29 mouse cellular contexts compared by ENCODE assay signal in the genomic region with DNA sequence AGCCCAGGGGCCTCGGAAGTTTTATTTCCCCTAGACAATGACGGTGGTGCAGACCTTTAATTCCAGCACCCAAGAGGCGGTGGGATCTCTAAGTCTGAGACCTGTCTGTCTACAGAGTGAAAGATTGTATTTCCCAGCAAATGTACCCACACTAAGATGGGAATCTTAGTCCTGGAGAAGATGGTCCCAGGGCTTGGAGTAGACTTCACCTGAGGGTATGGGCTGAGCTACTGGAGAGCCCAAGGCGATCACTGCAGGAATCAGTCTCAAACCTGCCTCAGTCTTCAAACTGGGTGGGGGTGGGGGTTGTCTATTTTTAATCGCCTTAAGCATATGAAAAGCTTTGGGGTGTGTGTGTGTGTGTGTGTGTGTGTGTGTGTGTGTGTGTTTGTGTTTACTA. TPM values are rescaled to one million over a fixed set of nuclear protein-coding genes. Genes with fewer than 3 reads are reported as not detected.
DNase-seq lines count a peak whose midpoint lies in the region; TF ChIP-seq lines count a peak whose summit lies in the region.
"Had no signal": no experiment of that assay in that cellular context is flagged by ENCODE, and none has a peak within 500 bp of the region (broad histone marks: within the 10 kb centered on the region; RNA-seq: fewer than 3 reads in every experiment).

No protein-coding gene starts in this region.

- H3K4me1 ChIP-seq in ES-Bruce4 (ENCODE audit: control insufficient read depth, insufficient read depth, low read length) (peaks cover 5% of the 10 kb centered on the region), ES-E14 (ENCODE audit: control insufficient read depth in 2 of 2, insufficient read depth in 2 of 2, low read length in 2 of 2, poor library complexity in 1 of 2) (peaks cover 3 to 15% of the 10 kb centered on the region in 2 experiments; a peak in 1 of 4 replicates)
- H3K4me1 ChIP-seq in heart, embryonic 10.5 days: peaks cover 26% of the 10 kb centered on the region
- H3K4me1 ChIP-seq in embryonic facial prominence, embryonic 10.5 days: peaks cover 29% of the 10 kb centered on the region

- TF ChIP-seq POLR2A in ES-Bruce4 (IDR thresholded peaks at IDR 0.05; ENCODE audit: insufficient read depth, low read length): peak; percentile 8

- no peaks in the 10 kb centered on the region for H3K27me3 ChIP-seq in ES-Bruce4 (ENCODE audit: control insufficient read depth, insufficient read depth, low read length, poor library complexity, severe bottlenecking)
- H3K27me3 ChIP-seq in heart, embryonic 10.5 days (ENCODE audit: insufficient read depth, poor library complexity, severe bottlenecking): peaks cover 87% of the 10 kb centered on the region
- peaks cover 97% of the 10 kb centered on the region for H3K27me3 ChIP-seq in embryonic facial prominence, embryonic 10.5 days (replicated peaks; ENCODE audit: low read depth, poor library complexity, severe bottlenecking)

- WGBS in heart, embryonic 10.5 days: 29% methylated on average over 5 of the region's 5 CpGs
- WGBS in embryonic facial prominence, embryonic 10.5 days: 23% methylated on average over 5 of the region's 5 CpGs

- no peak for TF ChIP-seq CTCF in ES-Bruce4 (IDR thresholded peaks at IDR 0.05; ENCODE audit: low read depth, low read length)

- peak overlapping the region; percentile 77 for H3K4me3 ChIP-seq in ES-Bruce4 (ENCODE audit: low read depth, low read length)
- H3K4me3 ChIP-seq in ES-E14 (ENCODE audit: insufficient read depth in 1 of 2, low read depth in 1 of 2, low read length in 2 of 2, poor library complexity in 1 of 2, severe bottlenecking in 1 of 2): peak overlapping the region; percentile 85 to 93
- H3K4me3 ChIP-seq in heart, embryonic 10.5 days: no peak overlapping the region
- no peak overlapping the region for H3K4me3 ChIP-seq in embryonic facial prominence, embryonic 10.5 days
- H3K4me3 ChIP-seq: embryonic facial prominence, embryonic 12.5 days; forebrain, embryonic 13.5 days; forebrain, embryonic 15.5 days had no signal

- peak overlapping the region; percentile 77 for H3K9ac ChIP-seq in ES-Bruce4 (ENCODE audit: low read depth, poor library complexity, severe bottlenecking)
- H3K9ac ChIP-seq in ES-E14 (ENCODE audit: insufficient read depth, low read depth, low read length, poor library complexity, severe bottlenecking): peak overlapping the region; percentile 75
- H3K9ac ChIP-seq: embryonic facial prominence, embryonic 12.5 days; forebrain, embryonic 13.5 days; forebrain, embryonic 15.5 days; forebrain, postnatal 0 days had no signal

- DNase-seq in retina, adult 2 months (ENCODE audit: low read depth, low spot score): peak; percentile 41
- no peak for DNase-seq in retina, embryonic 14.5 days (ENCODE audit: low spot score)
- no peak for DNase-seq in ES-E14 (ENCODE audit: low read depth, low spot score)
- DNase-seq in ZHBTc4 (ENCODE audit: low read depth, low spot score): peak; percentile 57
- no peak for DNase-seq in gastrocnemius, postnatal 4 days (ENCODE audit: low spot score in 2 of 2)
- DNase-seq in heart, embryonic 10.5 days (ENCODE audit: low spot score): no peak
- no peak for DNase-seq in embryonic facial prominence, embryonic 10.5 days (ENCODE audit: low spot score)
- DNase-seq: adrenal gland, adult 2 months; adrenal gland, postnatal 10 days; adrenal gland, postnatal 25 days; cerebellum, adult 11 months; cerebellum, adult 18-20 months; cerebellum, adult 8-10 months; cerebellum, adult 9-11 months; cerebellum, postnatal 14 days; cerebellum, postnatal 36 days; embryo, embryonic 11 days; forebrain, postnatal 0 days had no signal

- H3K27ac ChIP-seq in ES-Bruce4 (ENCODE audit: insufficient read depth, low read length): peak overlapping the region; percentile 98
- peak overlapping the region; percentile 94 for H3K27ac ChIP-seq in ES-E14 (ENCODE audit: insufficient read depth, low read depth, low read length, poor library complexity, severe bottlenecking)
- H3K27ac ChIP-seq in heart, embryonic 10.5 days: no peak overlapping the region
- H3K27ac ChIP-seq in embryonic facial prominence, embryonic 10.5 days (replicated peaks): no peak overlapping the region
- H3K27ac ChIP-seq: embryonic facial prominence, embryonic 12.5 days; forebrain, embryonic 13.5 days; forebrain, embryonic 15.5 days had no signal

- H3K9me3 ChIP-seq in ES-Bruce4 (replicated peaks; ENCODE audit: control insufficient read depth, insufficient read depth, low read length, poor library complexity, severe bottlenecking) (no peaks in the 10 kb centered on the region), ES-E14 (ENCODE audit: control insufficient read depth, insufficient read depth, low read depth, low read length) (no peaks in the 10 kb centered on the region)
- H3K9me3 ChIP-seq in heart, embryonic 10.5 days: no peaks in the 10 kb centered on the region
- H3K9me3 ChIP-seq in embryonic facial prominence, embryonic 10.5 days: no peaks in the 10 kb centered on the region
- H3K9me3 ChIP-seq: embryonic facial prominence, embryonic 12.5 days; forebrain, embryonic 13.5 days; forebrain, embryonic 15.5 days had no signal

- H3K36me3 ChIP-seq in ES-Bruce4 (ENCODE audit: control insufficient read depth, insufficient read depth, low read length, poor library complexity, severe bottlenecking) (peaks cover 14% of the 10 kb centered on the region), ES-E14 (ENCODE audit: control insufficient read depth, insufficient read depth, low read length, poor library complexity, severe bottlenecking) (peaks cover 19% of the 10 kb centered on the region)
- no peaks in the 10 kb centered on the region for H3K36me3 ChIP-seq in heart, embryonic 10.5 days
- H3K36me3 ChIP-seq in embryonic facial prominence, embryonic 10.5 days (replicated peaks): no peaks in the 10 kb centered on the region
- H3K36me3 ChIP-seq: embryonic facial prominence, embryonic 12.5 days; forebrain, embryonic 15.5 days had no signal

- TF ChIP-seq EP300 in ES-Bruce4 (IDR thresholded peaks at IDR 0.05; ENCODE audit: insufficient read depth, low read depth, low read length): peak; percentile 75; the same call in 1 of the 2 replicates

- in situ Hi-C loops in ES-E14 (cut with MboI; ENCODE audit: low sequenced_read_pairs in 2 of 2, unreplicated experiment in 2 of 2): no loop called here

TF ChIP-seq in ES-E14, 5 proteins besides CTCF, POLR2A, EP300 and RAD21:
- TF ChIP-seq MAFK (IDR thresholded peaks at IDR 0.05; ENCODE audit: insufficient read depth, low read depth, low read length) (no peak), ZC3H11A (IDR thresholded peaks at IDR 0.05; ENCODE audit: borderline replicate concordance, low read depth, low read length) (no peak)

RNA-seq across cellular contexts. Expression of gene Utf1, which starts 2.4 kb away (rescaled TPM):
- 244 and 276 TPM in 2 replicates for polyA plus RNA-seq in ES-Bruce4 (2011; ENCODE audit: insufficient read depth, insufficient read length, low read depth, missing spikeins)
- 147 and 174 TPM in 2 replicates for total RNA-seq in ES-E14 (2012; rRNA removed)
- not detected for total RNA-seq in gastrocnemius, postnatal 4 days (2021)
- 0.14 TPM in 1 of 2 replicates, not detected in the other for polyA plus RNA-seq in heart, embryonic 10.5 days (2016; fragmentation: Nextera tagmentation; extraction: Ambion mirVana)
- polyA plus RNA-seq in embryonic facial prominence, embryonic 10.5 days (2016; fragmentation: Nextera tagmentation; extraction: Ambion mirVana): 0.20 and 0.36 TPM in 2 replicates
- total RNA-seq: adrenal gland, adult 2 months; adrenal gland, postnatal 25 days; adrenal gland, postnatal 4 days; common myeloid progenitor, adult 5-6 weeks; forebrain, postnatal 0 days; MEL had no signal
- polyA plus RNA-seq: brain, embryonic 14.5 days; C2C12; embryonic facial prominence, embryonic 14.5 days; forebrain, embryonic 11.5 days; forebrain, embryonic 13.5 days; forebrain, embryonic 15.5 days; forebrain, postnatal 0 days had no signal

RNA-seq across cellular contexts. Expression of gene 6430531B16Rik, which starts 32.5 kb away (rescaled TPM):
- polyA plus RNA-seq in ES-Bruce4 (2011; ENCODE audit: insufficient read depth, insufficient read length, low read depth, missing spikeins): 3.6 and 3.9 TPM in 2 replicates
- total RNA-seq in ES-E14 (2012; rRNA removed): 1.8 TPM in 2 replicates
- not detected for total RNA-seq in gastrocnemius, postnatal 4 days (2021)
- polyA plus RNA-seq in heart, embryonic 10.5 days (2016; fragmentation: Nextera tagmentation; extraction: Ambion mirVana): 0.33 TPM in 1 of 2 replicates, not detected in the other
- polyA plus RNA-seq in embryonic facial prominence, embryonic 10.5 days (2016; fragmentation: Nextera tagmentation; extraction: Ambion mirVana): 0.92 and 1.3 TPM in 2 replicates
- total RNA-seq: adrenal gland, adult 2 months; common myeloid progenitor, adult 5-6 weeks; MEL had no signal

RNA-seq across cellular contexts. Expression of gene Adam8, which starts 46.3 kb away (rescaled TPM):
- polyA plus RNA-seq in ES-Bruce4 (2011; ENCODE audit: insufficient read depth, insufficient read length, low read depth, missing spikeins): 9.2 and 10.6 TPM in 2 replicates
- 7.6 and 8.3 TPM in 2 replicates for total RNA-seq in ES-E14 (2012; rRNA removed)
- 1 to 10 TPM in 1 of 2 experiments, under 1 TPM in 1; 0.78 to 1.1 TPM for total RNA-seq in gastrocnemius, postnatal 4 days (2021)
- 0.57 and 1.3 TPM in 2 replicates for polyA plus RNA-seq in heart, embryonic 10.5 days (2016; fragmentation: Nextera tagmentation; extraction: Ambion mirVana)
- 1.7 and 2.3 TPM in 2 replicates for polyA plus RNA-seq in embryonic facial prominence, embryonic 10.5 days (2016; fragmentation: Nextera tagmentation; extraction: Ambion mirVana)

RNA-seq across cellular contexts. Expression of gene Kndc1, which starts 51.5 kb away (rescaled TPM):
- polyA plus RNA-seq in ES-Bruce4 (2011; ENCODE audit: insufficient read depth, insufficient read length, low read depth, missing spikeins): 5.4 and 5.6 TPM in 2 replicates
- 2.3 and 5.3 TPM in 2 replicates for total RNA-seq in ES-E14 (2012; rRNA removed)
- 1 to 10 TPM in 1 of 2 experiments, under 1 TPM in 1; 0.91 to 1.0 TPM for total RNA-seq in gastrocnemius, postnatal 4 days (2021)
- 0.07 and 0.18 TPM in 2 replicates for polyA plus RNA-seq in heart, embryonic 10.5 days (2016; fragmentation: Nextera tagmentation; extraction: Ambion mirVana)
- 0.11 and 0.40 TPM in 2 replicates for polyA plus RNA-seq in embryonic facial prominence, embryonic 10.5 days (2016; fragmentation: Nextera tagmentation; extraction: Ambion mirVana)
- total RNA-seq: common myeloid progenitor, adult 5-6 weeks; MEL had no signal
- polyA plus RNA-seq: C2C12 had no signal

Comparison
In these comparisons a context has a peak if more than half of its experiments do, and no peak if none do; other contexts are left out.
1. DNase-seq: peak in retina, adult 2 months (single experiment) and ZHBTc4 (single experiment); none in retina, embryonic 14.5 days (single experiment), ES-E14 (single experiment), gastrocnemius, postnatal 4 days (0 of 2), heart, embryonic 10.5 days (single experiment) and embryonic facial prominence, embryonic 10.5 days (single experiment).
2. H3K27ac ChIP-seq: peak in ES-Bruce4 (single experiment) and ES-E14 (single experiment); none in heart, embryonic 10.5 days (single experiment) and embryonic facial prominence, embryonic 10.5 days (single experiment).
3. H3K4me3 ChIP-seq: peak in ES-Bruce4 (single experiment) and ES-E14 (2 of 2); none in heart, embryonic 10.5 days (single experiment) and embryonic facial prominence, embryonic 10.5 days (single experiment).
4. RNA of gene Utf1, which starts 2.4 kb away (polyA plus RNA-seq): 244 to 276 TPM in ES-Bruce4; 0.20 to 0.36 TPM in embryonic facial prominence, embryonic 10.5 days and 0.14 TPM in heart, embryonic 10.5 days; every median in the first group is over 100 times any median in the second.